Mouse (Mus musculus): ENCODE measurements at regions not wholly inside any gene's neighbourhood (a gene's known extent, or its start where the extent isn't known, plus 50 kb on each side); places are given as distances from the start of the nearest gene placed in this dataset.

GRCm38 (mm10) chr17:51246038-51246437, 66.9 kb upstream of the Tbc1d5 start:
- H3K27ac ChIP-seq (ENCODE audit: insufficient read depth, low read depth, low read length, poor library complexity, severe bottlenecking) = no peak overlapping the region
- TF ChIP-seq ZNF384 (IDR thresholded peaks at IDR 0.05; ENCODE audit: low read depth, low read length) (no peak), MAFK (IDR thresholded peaks at IDR 0.05; ENCODE audit: insufficient read depth, low read depth, low read length) (no peak), CHD2 (IDR thresholded peaks at IDR 0.05; ENCODE audit: low read depth, low read length) (no peak), HCFC1 (IDR thresholded peaks at IDR 0.05; ENCODE audit: borderline replicate concordance, insufficient read depth, low read length) (no peak), ZC3H11A (IDR thresholded peaks at IDR 0.05; ENCODE audit: borderline replicate concordance, low read depth, low read length) (no peak)
- in situ Hi-C loops (cut with MboI; ENCODE audit: low sequenced_read_pairs in 2 of 2, unreplicated experiment in 2 of 2) = no loop called here
- H3K4me1 ChIP-seq (ENCODE audit: control insufficient read depth in 2 of 2, insufficient read depth in 2 of 2, low read length in 2 of 2, poor library complexity in 1 of 2) = no peaks in the 10 kb centered on the region
- no peak overlapping the region for H3K9ac ChIP-seq (ENCODE audit: insufficient read depth, low read depth, low read length, poor library complexity, severe bottlenecking)
- no peaks in the 10 kb centered on the region for H3K9me3 ChIP-seq (ENCODE audit: control insufficient read depth, insufficient read depth, low read depth, low read length)
- no peak for DNase-seq (ENCODE audit: low read depth, low spot score)
- no peak overlapping the region for H3K4me3 ChIP-seq (ENCODE audit: insufficient read depth in 1 of 2, low read depth in 1 of 2, low read length in 2 of 2, poor library complexity in 1 of 2, severe bottlenecking in 1 of 2)
- H3K36me3 ChIP-seq (ENCODE audit: control insufficient read depth, insufficient read depth, low read length, poor library complexity, severe bottlenecking) = no peaks in the 10 kb centered on the region

DNA sequence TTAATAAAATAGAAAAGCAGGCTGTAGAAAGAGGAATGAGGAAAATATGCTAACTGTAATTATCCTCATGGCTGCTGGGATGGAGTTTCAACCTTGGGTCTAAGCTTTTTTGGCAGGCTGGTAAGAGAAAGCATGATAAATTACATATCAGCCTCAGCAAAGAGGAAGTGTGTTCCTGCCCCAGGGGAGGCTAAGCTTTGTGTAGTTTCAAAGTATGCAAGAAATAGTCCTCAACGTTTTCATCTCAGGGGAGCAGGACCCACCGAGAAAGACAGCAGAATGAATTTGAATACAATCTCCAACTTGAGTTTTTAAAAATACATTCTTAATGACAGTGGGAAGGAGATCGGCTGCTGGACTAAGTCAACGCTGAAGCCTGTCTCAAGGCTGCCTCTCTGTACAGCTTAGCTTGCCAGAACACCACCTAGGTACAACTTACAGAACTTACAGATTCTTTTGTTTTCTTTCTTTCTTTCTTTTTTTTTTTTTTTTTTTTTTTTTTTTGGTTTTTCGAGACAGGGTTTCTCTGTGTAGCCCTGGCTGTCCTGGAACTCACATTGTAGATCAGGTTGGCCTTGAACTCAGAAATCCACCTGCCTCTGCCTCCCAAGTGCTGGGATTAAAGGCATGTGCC, 61.3 kb upstream of the Tbc1d5 start:
- H3K4me3 ChIP-seq (ENCODE audit: insufficient read depth in 1 of 2, low read depth in 1 of 2, low read length in 2 of 2, poor library complexity in 1 of 2, severe bottlenecking in 1 of 2) = no peak overlapping the region
- H3K9me3 ChIP-seq (ENCODE audit: control insufficient read depth, insufficient read depth, low read depth, low read length) = no peaks in the 10 kb centered on the region
- H3K4me1 ChIP-seq (ENCODE audit: control insufficient read depth in 2 of 2, insufficient read depth in 2 of 2, low read length in 2 of 2, poor library complexity in 1 of 2) = no peaks in the 10 kb centered on the region
- H3K27ac ChIP-seq (ENCODE audit: insufficient read depth, low read depth, low read length, poor library complexity, severe bottlenecking) = no peak overlapping the region
- no peak for DNase-seq (ENCODE audit: low read depth, low spot score)
- in situ Hi-C loops (cut with MboI; ENCODE audit: low sequenced_read_pairs in 2 of 2, unreplicated experiment in 2 of 2) = no loop called here
- H3K9ac ChIP-seq (ENCODE audit: insufficient read depth, low read depth, low read length, poor library complexity, severe bottlenecking) = no peak overlapping the region
- no peaks in the 10 kb centered on the region for H3K36me3 ChIP-seq (ENCODE audit: control insufficient read depth, insufficient read depth, low read length, poor library complexity, severe bottlenecking)
- TF ChIP-seq ZNF384 (IDR thresholded peaks at IDR 0.05; ENCODE audit: low read depth, low read length) (peak; percentile 84), CHD2 (IDR thresholded peaks at IDR 0.05; ENCODE audit: low read depth, low read length) (no peak)

GRCm38 (mm10) chr17:51239465-51239864, 60.3 kb upstream of the Tbc1d5 start:
- no peak overlapping the region for H3K4me3 ChIP-seq (ENCODE audit: insufficient read depth in 1 of 2, low read depth in 1 of 2, low read length in 2 of 2, poor library complexity in 1 of 2, severe bottlenecking in 1 of 2)
- in situ Hi-C loops (cut with MboI; ENCODE audit: low sequenced_read_pairs in 2 of 2, unreplicated experiment in 2 of 2) = no loop called here
- no peaks in the 10 kb centered on the region for H3K36me3 ChIP-seq (ENCODE audit: control insufficient read depth, insufficient read depth, low read length, poor library complexity, severe bottlenecking)
- no peaks in the 10 kb centered on the region for H3K4me1 ChIP-seq (ENCODE audit: control insufficient read depth in 2 of 2, insufficient read depth in 2 of 2, low read length in 2 of 2, poor library complexity in 1 of 2)
- H3K27ac ChIP-seq (ENCODE audit: insufficient read depth, low read depth, low read length, poor library complexity, severe bottlenecking) = no peak overlapping the region
- no peak overlapping the region for H3K9ac ChIP-seq (ENCODE audit: insufficient read depth, low read depth, low read length, poor library complexity, severe bottlenecking)
- no peak for DNase-seq (ENCODE audit: low read depth, low spot score)
- H3K9me3 ChIP-seq (ENCODE audit: control insufficient read depth, insufficient read depth, low read depth, low read length) = no peaks in the 10 kb centered on the region
- TF ChIP-seq HCFC1 (IDR thresholded peaks at IDR 0.05; ENCODE audit: borderline replicate concordance, insufficient read depth, low read length) (no peak), ZC3H11A (IDR thresholded peaks at IDR 0.05; ENCODE audit: borderline replicate concordance, low read depth, low read length) (no peak)

All from ES-E14 (cell line).